Mouse (Mus musculus) midbrain, embryonic 14.5 days (tissue): ENCODE measurements at regions not wholly inside any gene's neighbourhood (a gene's known extent, or its start where the extent isn't known, plus 50 kb on each side); places are given as distances from the start of the nearest gene placed in this dataset.
A peak's percentile ranks its signal among the peaks of the same experiment; 100 is the strongest.

ENCODE experiments used
- ATAC-seq: fragments of 200-750 bp; cut with Nextera tagmentation; 2 replicates; pipeline ENCODE4 v1.8.0; 2017; ENCODE audit warnings: moderate number of reproducible peaks, moderate library complexity; ENCODE audit not compliant: low FRiP score, low TSS enrichment
- DNase-seq: peaks from one replicate; pipeline ENCODE4 v3.0.0-alpha.2; 2015
- H3K27ac ChIP-seq: fragments of 300-500 bp; sonication (generic); replicated peaks from 2 replicates; pipeline ENCODE4 v1.5.1; 2014; ENCODE audit warnings: mild to moderate bottlenecking, low read depth, low read length, moderate library complexity
- H3K27me3 ChIP-seq: fragments of 300-500 bp; sonication (generic); 2 replicates; pipeline ENCODE4 v1.6.1; 2014; ENCODE audit warnings: low read length, control low read depth, mixed read lengths; ENCODE audit not compliant: control insufficient read depth, insufficient read depth
- H3K36me3 ChIP-seq: fragments of 300-500 bp; sonication (generic); 2 replicates; pipeline ENCODE4 v1.6.1; 2014; ENCODE audit warnings: low read length, control low read depth; ENCODE audit not compliant: control insufficient read depth, insufficient read depth
- H3K4me1 ChIP-seq: fragments of 300-500 bp; sonication (generic); 2 replicates; pipeline ENCODE4 v1.6.1; 2014; ENCODE audit warnings: mild to moderate bottlenecking, antibody characterized with exemption, low read length, control low read depth; ENCODE audit not compliant: control insufficient read depth, insufficient read depth
- H3K4me2 ChIP-seq: fragments of 300-500 bp; sonication (generic); 2 replicates; pipeline ENCODE4 v1.6.1; 2014; ENCODE audit warnings: mild to moderate bottlenecking, low read length, moderate library complexity
- H3K4me3 ChIP-seq: fragments of 300-500 bp; sonication (generic); replicated peaks from 2 replicates; pipeline ENCODE4 v1.5.1; 2014; ENCODE audit warnings: low read depth, low read length
- H3K9ac ChIP-seq: fragments of 300-500 bp; sonication (generic); replicated peaks from 2 replicates; pipeline ENCODE4 v1.6.1; 2014; ENCODE audit warnings: mild to moderate bottlenecking, low read length, moderate library complexity
- H3K9me3 ChIP-seq: fragments of 300-500 bp; sonication (generic); 2 replicates; pipeline ENCODE4 v1.6.1; 2016; ENCODE audit warnings: low read length, control low read depth, mixed read lengths; ENCODE audit not compliant: control insufficient read depth
- WGBS: fragments of 180-500 bp; shearing (Covaris S2); extraction: QIAGEN DNeasy Blood & Tissue Kit; methylation state at CpG from one replicate; pipeline ENCODE4 v1.1.7; 2014; 5-methylcytosine and 5-hydroxymethylcytosine counted together

DNA sequence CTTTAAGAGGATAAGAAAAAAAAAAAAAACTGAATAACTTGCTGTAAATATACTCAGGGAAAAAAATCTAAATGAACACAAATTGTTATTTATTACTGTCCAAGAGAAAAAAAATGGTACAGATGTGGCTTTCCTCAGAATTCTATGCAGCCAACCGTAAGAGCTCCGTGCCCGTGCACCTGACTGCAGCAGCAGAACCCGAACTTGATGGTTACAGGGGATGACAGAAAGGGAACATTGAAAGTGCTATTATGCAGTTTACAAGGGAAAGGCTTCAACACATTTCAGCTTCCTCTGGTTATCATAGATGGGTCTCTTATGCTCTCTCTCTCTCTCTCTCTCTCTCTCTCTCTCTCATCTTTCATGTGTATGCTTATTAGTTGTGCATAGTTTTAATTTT is 618.8 kb upstream of the Cypt12 start:
- no peaks in the 10 kb centered on the region for H3K36me3 ChIP-seq
- DNase-seq, result peak; percentile 73
- ATAC-seq, result peak; percentile 32; the same call in 1 of the 2 replicates
- H3K4me1 ChIP-seq, result peaks cover 42% of the 10 kb centered on the region
- H3K4me3 ChIP-seq, result no peak overlapping the region
- WGBS, result 15% methylated on average over 4 of the region's 4 CpGs
- peak overlapping the region; percentile 91 for H3K27ac ChIP-seq
- H3K4me2 ChIP-seq, result peak overlapping the region; percentile 47
- H3K9ac ChIP-seq, result peak overlapping the region; percentile 53
- no peaks in the 10 kb centered on the region for H3K27me3 ChIP-seq
- no peaks in the 10 kb centered on the region for H3K9me3 ChIP-seq

DNA sequence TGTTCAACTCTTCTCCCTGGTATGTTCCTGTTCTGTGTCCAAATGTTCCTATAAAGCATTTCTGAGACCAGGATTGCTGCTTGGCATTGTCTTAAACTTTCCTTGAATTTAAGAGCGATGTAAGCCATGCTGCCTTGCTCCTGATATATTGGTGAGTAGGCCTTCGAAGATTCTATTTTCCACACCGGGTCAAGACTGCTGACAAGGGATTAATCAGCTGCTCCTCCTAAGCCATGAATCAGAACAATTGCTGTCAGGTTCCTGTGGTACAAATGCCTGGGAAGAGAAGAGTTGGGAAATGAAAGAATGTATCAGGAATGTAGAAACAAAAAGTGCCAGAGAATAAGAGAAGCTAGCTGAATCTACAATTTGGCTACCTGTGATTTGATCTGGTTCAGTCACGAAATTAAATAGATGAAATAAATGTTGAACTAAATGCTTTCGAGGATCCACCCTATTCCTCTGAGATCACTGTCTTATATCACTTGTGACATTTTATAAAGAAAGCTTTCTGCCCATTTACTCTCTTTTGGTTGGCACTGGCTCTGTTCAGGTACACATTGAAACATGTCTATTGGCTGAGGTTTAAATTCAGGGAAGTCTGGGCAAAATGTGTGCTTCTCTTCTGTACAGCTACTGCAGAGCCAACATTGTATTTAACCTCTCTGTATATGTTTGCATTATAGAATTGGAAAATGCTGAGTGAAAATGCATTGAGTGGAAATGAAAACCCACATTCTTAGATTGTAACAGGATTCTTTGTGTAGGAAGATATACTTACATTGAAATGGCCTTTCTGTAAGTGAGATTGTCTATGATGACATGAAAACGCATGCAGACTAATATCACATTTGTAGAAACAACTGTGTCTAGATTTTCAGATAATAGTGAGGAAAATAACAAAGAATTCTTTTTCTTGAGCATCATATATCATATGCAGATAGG is 617.5 kb upstream of the Cypt12 start:
- no peaks in the 10 kb centered on the region for H3K27me3 ChIP-seq
- DNase-seq, result peak; percentile 60
- no peaks in the 10 kb centered on the region for H3K9me3 ChIP-seq
- H3K4me2 ChIP-seq, result peak overlapping the region; percentile 5
- peak overlapping the region; percentile 13; the same call in 1 of the 2 replicates for H3K9ac ChIP-seq
- H3K4me3 ChIP-seq, result no peak overlapping the region
- H3K36me3 ChIP-seq, result no peaks in the 10 kb centered on the region
- ATAC-seq, result no peak
- WGBS, result 29% methylated on average over 6 of the region's 6 CpGs
- H3K27ac ChIP-seq, result peak overlapping the region; percentile 77
- H3K4me1 ChIP-seq, result peaks cover 30% of the 10 kb centered on the region

- no peaks in the 10 kb centered on the region for H3K4me1 ChIP-seq
- ATAC-seq (no peak), DNase-seq (no peak)
- no peaks in the 10 kb centered on the region for H3K9me3 ChIP-seq
- H3K4me2 ChIP-seq, result no peak overlapping the region
- 99% methylated on average over 3 of the region's 3 CpGs for WGBS
- H3K9ac ChIP-seq, result no peak overlapping the region
- H3K27me3 ChIP-seq, result no peaks in the 10 kb centered on the region
- no peak overlapping the region for H3K27ac ChIP-seq
- H3K4me3 ChIP-seq, result no peak overlapping the region
- no peaks in the 10 kb centered on the region for H3K36me3 ChIP-seq
Observed at GRCm38 (mm10) chr3:17360253-17360652, 588.0 kb upstream of the Cypt12 start.
